In genomic region chr10:20148773-20149120, GRCm38 (mm10) we compare ENCODE assay signal across 8 mouse cellular contexts. TPM values are rescaled to one million over a fixed set of nuclear protein-coding genes. Genes with fewer than 3 reads are reported as not detected.
DNase-seq lines count a peak whose midpoint lies in the region; ATAC-seq and TF ChIP-seq lines count a peak whose summit lies in the region.

No protein-coding gene starts in this region.

- peak; percentile 66 for ATAC-seq in limb, embryonic 13.5 days (ENCODE audit: low FRiP score, low read depth)
- peak; percentile 76 for ATAC-seq in midbrain, embryonic 13.5 days

- peak overlapping the region; percentile 73 for H3K9ac ChIP-seq in limb, embryonic 13.5 days
- peak overlapping the region; percentile 69 for H3K9ac ChIP-seq in midbrain, embryonic 13.5 days (replicated peaks)

- no peaks in the 10 kb centered on the region for H3K4me1 ChIP-seq in cerebellum, adult 2 months (ENCODE audit: control insufficient read depth, insufficient read depth, low read length)
- H3K4me1 ChIP-seq in limb, embryonic 13.5 days, result peaks cover 13% of the 10 kb centered on the region
- H3K4me1 ChIP-seq in midbrain, embryonic 13.5 days (replicated peaks), result peaks cover 19% of the 10 kb centered on the region

- TF ChIP-seq POLR2A in cerebellum, adult 2 months (IDR thresholded peaks at IDR 0.05; ENCODE audit: borderline replicate concordance, insufficient read depth, low read length), result 0 out of 2 replicates have a peak, but pooled peaks have one; percentile 17

- peak overlapping the region; percentile 96 for H3K4me2 ChIP-seq in limb, embryonic 13.5 days (replicated peaks)
- peak overlapping the region; percentile 94 for H3K4me2 ChIP-seq in midbrain, embryonic 13.5 days (replicated peaks)

- intact Hi-C loops in gastrocnemius, adult 2 months (cut with DNase I), result no loop called here

- H3K27ac ChIP-seq in gastrocnemius, adult 2 months, result peak overlapping the region; percentile 68
- no peak overlapping the region for H3K27ac ChIP-seq in cerebellum, adult 2 months (ENCODE audit: insufficient read depth, low read length)
- H3K27ac ChIP-seq in limb, embryonic 13.5 days, result no peak overlapping the region
- H3K27ac ChIP-seq in midbrain, embryonic 13.5 days, result no peak overlapping the region

- H3K4me3 ChIP-seq in gastrocnemius, adult 2 months, result peak overlapping the region; percentile 95
- peak overlapping the region; percentile 96 for H3K4me3 ChIP-seq in cerebellum, adult 2 months (replicated peaks; ENCODE audit: insufficient read depth, low read depth, low read length)
- peak overlapping the region; percentile 75 for H3K4me3 ChIP-seq in limb, embryonic 13.5 days
- H3K4me3 ChIP-seq in midbrain, embryonic 13.5 days (replicated peaks), result peak overlapping the region; percentile 72

- no peaks in the 10 kb centered on the region for H3K27me3 ChIP-seq in cerebellum, adult 2 months (ENCODE audit: control insufficient read depth, insufficient read depth, low read length)
- peaks cover 50% of the 10 kb centered on the region for H3K27me3 ChIP-seq in limb, embryonic 13.5 days
- H3K27me3 ChIP-seq in midbrain, embryonic 13.5 days, result peaks cover 53% of the 10 kb centered on the region

- WGBS in cerebellum, adult 2 months, result 2% methylated on average over 58 of the region's 58 CpGs
- WGBS in limb, embryonic 13.5 days, result under 1% methylated on average over 43 of the region's 58 CpGs
- WGBS in midbrain, embryonic 13.5 days, result under 1% methylated on average over 30 of the region's 58 CpGs

- H3K36me3 ChIP-seq in limb, embryonic 13.5 days, result no peaks in the 10 kb centered on the region
- H3K36me3 ChIP-seq in midbrain, embryonic 13.5 days, result no peaks in the 10 kb centered on the region

- H3K9me3 ChIP-seq in limb, embryonic 13.5 days, result no peaks in the 10 kb centered on the region
- H3K9me3 ChIP-seq in midbrain, embryonic 13.5 days, result no peaks in the 10 kb centered on the region

- peak; percentile 55 for TF ChIP-seq CTCF in gastrocnemius, adult 2 months (IDR thresholded peaks at IDR 0.05)
- TF ChIP-seq CTCF in cerebellum, adult 2 months (IDR thresholded peaks at IDR 0.05; ENCODE audit: borderline replicate concordance, insufficient read depth, low read depth, low read length), result peak; percentile 33; the same call in 1 of the 2 replicates

- peak; percentile 64 for DNase-seq in gastrocnemius, adult 2 months
- no peak for DNase-seq in gastrocnemius, postnatal 10 days
- DNase-seq in cerebellum, adult 2 months, result peak; percentile 78
- DNase-seq in forelimb bud, embryonic 11.5 days (ENCODE audit: low read depth, low spot score), result peak; percentile 29
- DNase-seq in induced T-regulatory cell, adult 2 months (ENCODE audit: low read depth), result peak; percentile 68
- DNase-seq in spleen, postnatal 36 days (ENCODE audit: low spot score in 2 of 2), result peak; percentile 40 to 41

RNA-seq across cellular contexts. Expression of gene Map7, which starts 0.5 kb away (rescaled TPM):
- total RNA-seq in gastrocnemius, adult 2 months (2021), result 1 to 10 TPM; 3.9 to 4.9 TPM
- total RNA-seq in gastrocnemius, postnatal 10 days (2021), result 1 to 10 TPM; 1.9 to 2.0 TPM
- 82.6 and 88.4 TPM in 2 replicates for polyA plus RNA-seq in cerebellum, adult 2 months (2012; rRNA removed)
- polyA plus RNA-seq in limb, embryonic 13.5 days (2015; fragmentation: Nextera tagmentation; extraction: Ambion mirVana), result 4.8 and 5.2 TPM in 2 replicates
- polyA plus RNA-seq in midbrain, embryonic 13.5 days (2015; fragmentation: Nextera tagmentation; extraction: Ambion mirVana), result 5.1 and 5.8 TPM in 2 replicates

Comparison
In these comparisons a context has a peak if more than half of its experiments do, and no peak if none do; other contexts are left out.
1. RNA of gene Map7, which starts 0.5 kb away (polyA plus RNA-seq): 82.6 to 88.4 TPM in cerebellum, adult 2 months; 5.1 to 5.8 TPM in midbrain, embryonic 13.5 days and 4.8 to 5.2 TPM in limb, embryonic 13.5 days; every median in the first group is over 10 times any median in the second.
2. Peak in every context shown above with its lines, with median percentiles within 50 percentile points of each other: H3K4me3 ChIP-seq.